In genomic region chr1:135542080-135542479, GRCm38 (mm10) we compare ENCODE assay signal across 18 mouse cellular contexts.
DNase-seq lines count a peak whose midpoint lies in the region; ATAC-seq and TF ChIP-seq lines count a peak whose summit lies in the region.
"Had no signal": no experiment of that assay in that cellular context is flagged by ENCODE, and none has a peak within 500 bp of the region (broad histone marks: within the 10 kb centered on the region; RNA-seq: fewer than 3 reads in every experiment).

No protein-coding gene starts in this region.

- intact Hi-C loops in heart, postnatal 14 days (cut with DNase I) = loop anchor here (5.0 kb wide), 2 partner anchors 240 to 370 kb away; no protein-coding TSS in a partner anchor

- WGBS in heart, embryonic 10.5 days = 78% methylated on average over 9 of the region's 9 CpGs
- WGBS in heart, embryonic 15.5 days = 64% methylated on average over 9 of the region's 9 CpGs
- whole genome bisulfite sequencing in intestine, embryonic 16.5 days = 87% methylated on average over 9 of the region's 9 CpGs
- whole genome bisulfite sequencing in intestine, embryonic 15.5 days = 87% methylated on average over 9 of the region's 9 CpGs

- H3K4me3 ChIP-seq in heart, embryonic 10.5 days = no peak overlapping the region
- no peak overlapping the region for H3K4me3 ChIP-seq in heart, embryonic 15.5 days
- no peak overlapping the region for H3K4me3 ChIP-seq in intestine, embryonic 16.5 days (ENCODE audit: low read length)
- H3K4me3 ChIP-seq in intestine, embryonic 15.5 days (replicated peaks) = no peak overlapping the region
- no peak overlapping the region for H3K4me3 ChIP-seq in myocyte
- H3K4me3 ChIP-seq: embryonic facial prominence, embryonic 12.5 days; forebrain, embryonic 15.5 days had no signal

- H3K27me3 ChIP-seq in heart, embryonic 10.5 days (ENCODE audit: insufficient read depth, poor library complexity, severe bottlenecking) = no peaks in the 10 kb centered on the region
- H3K27me3 ChIP-seq in heart, embryonic 15.5 days = no peaks in the 10 kb centered on the region
- no peaks in the 10 kb centered on the region for H3K27me3 ChIP-seq in intestine, embryonic 16.5 days (replicated peaks; ENCODE audit: control insufficient read depth, insufficient read depth, low read length)
- H3K27me3 ChIP-seq in intestine, embryonic 15.5 days (replicated peaks) = no peaks in the 10 kb centered on the region
- no peaks in the 10 kb centered on the region for H3K27me3 ChIP-seq in myocyte (ENCODE audit: control insufficient read depth, insufficient read depth, insufficient read length)
- H3K27me3 ChIP-seq: embryonic facial prominence, embryonic 12.5 days; forebrain, embryonic 15.5 days; Patski had no signal

- no peaks in the 10 kb centered on the region for H3K9me3 ChIP-seq in heart, embryonic 10.5 days
- H3K9me3 ChIP-seq in heart, embryonic 15.5 days (replicated peaks) = no peaks in the 10 kb centered on the region
- no peaks in the 10 kb centered on the region for H3K9me3 ChIP-seq in intestine, embryonic 16.5 days (ENCODE audit: control insufficient read depth, low read length)
- no peaks in the 10 kb centered on the region for H3K9me3 ChIP-seq in intestine, embryonic 15.5 days
- H3K9me3 ChIP-seq: embryonic facial prominence, embryonic 12.5 days; forebrain, embryonic 15.5 days had no signal

- no peaks in the 10 kb centered on the region for H3K36me3 ChIP-seq in heart, embryonic 10.5 days
- H3K36me3 ChIP-seq in heart, embryonic 15.5 days = no peaks in the 10 kb centered on the region
- H3K36me3 ChIP-seq in intestine, embryonic 16.5 days (ENCODE audit: control insufficient read depth, insufficient read depth, low read length) = no peaks in the 10 kb centered on the region
- H3K36me3 ChIP-seq in intestine, embryonic 15.5 days = no peaks in the 10 kb centered on the region
- no peaks in the 10 kb centered on the region for H3K36me3 ChIP-seq in myocyte (ENCODE audit: control insufficient read depth, insufficient read depth)
- H3K36me3 ChIP-seq: embryonic facial prominence, embryonic 12.5 days; forebrain, embryonic 15.5 days had no signal

- H3K79me2 ChIP-seq in myocyte (ENCODE audit: control insufficient read depth, insufficient read depth) = peaks cover 52% of the 10 kb centered on the region

- H3K9ac ChIP-seq in heart, embryonic 15.5 days = no peak overlapping the region; the same call in 1 of the 2 replicates
- H3K9ac ChIP-seq in intestine, embryonic 16.5 days (ENCODE audit: low read depth, low read length) = 0 out of 2 replicates have a peak overlapping the region, but pooled peaks have one; percentile 11
- H3K9ac ChIP-seq in intestine, embryonic 15.5 days = no peak overlapping the region
- H3K9ac ChIP-seq: embryonic facial prominence, embryonic 12.5 days; forebrain, embryonic 15.5 days; hindbrain, embryonic 14.5 days had no signal

- no peak for TF ChIP-seq POLR2A in myocyte (IDR thresholded peaks at IDR 0.05; ENCODE audit: insufficient read length, low read depth)

- H3K4me1 ChIP-seq in heart, embryonic 10.5 days = peaks cover 56% of the 10 kb centered on the region
- H3K4me1 ChIP-seq in heart, embryonic 15.5 days (replicated peaks) = peaks cover 47% of the 10 kb centered on the region
- peaks cover 11% of the 10 kb centered on the region; the same call in 1 of the 2 replicates for H3K4me1 ChIP-seq in intestine, embryonic 16.5 days (ENCODE audit: control insufficient read depth, insufficient read depth, low read length)
- peaks cover 17% of the 10 kb centered on the region for H3K4me1 ChIP-seq in intestine, embryonic 15.5 days (replicated peaks)

- ATAC-seq in heart, embryonic 15.5 days (replicated peaks; ENCODE audit: insufficient number of reproducible peaks, insufficient read depth, low FRiP score, low read depth) = no peak
- ATAC-seq in intestine, embryonic 16.5 days = no peak
- ATAC-seq in intestine, embryonic 15.5 days = no peak
- ATAC-seq: activated CD4-positive, CD25-positive, alpha-beta regulatory T cell, adult 4 months; forebrain, embryonic 15.5 days had no signal

- no peak overlapping the region for H3K4me2 ChIP-seq in heart, embryonic 15.5 days
- no peak overlapping the region for H3K4me2 ChIP-seq in intestine, embryonic 16.5 days (ENCODE audit: low read depth, low read length)
- no peak overlapping the region for H3K4me2 ChIP-seq in intestine, embryonic 15.5 days (replicated peaks)
- no peak overlapping the region for H3K4me2 ChIP-seq in myocyte (ENCODE audit: low read depth)
- H3K4me2 ChIP-seq: embryonic facial prominence, embryonic 12.5 days; forebrain, embryonic 15.5 days; hindbrain, embryonic 14.5 days had no signal

- H3ac ChIP-seq in myocyte (ENCODE audit: control insufficient read depth, insufficient read length) = no peak overlapping the region

- H3K27ac ChIP-seq in heart, embryonic 10.5 days = peak overlapping the region; percentile 64; the same call in 1 of the 2 replicates
- peak overlapping the region; percentile 5; the same call in 1 of the 2 replicates for H3K27ac ChIP-seq in heart, embryonic 15.5 days
- no peak overlapping the region for H3K27ac ChIP-seq in intestine, embryonic 16.5 days (ENCODE audit: low read length)
- no peak overlapping the region for H3K27ac ChIP-seq in intestine, embryonic 15.5 days
- H3K27ac ChIP-seq: embryonic facial prominence, embryonic 12.5 days; forebrain, embryonic 15.5 days; hindbrain, embryonic 14.5 days had no signal

- DNase-seq in heart, embryonic 10.5 days (ENCODE audit: low spot score) = no peak
- no peak for DNase-seq in heart, adult 11 months
- DNase-seq in heart, postnatal 14 days = no peak
- DNase-seq: adrenal gland, postnatal 14 days; cerebellum, adult 11-12 months; cerebellum, adult 9-10 months; cerebellum, postnatal 25 days; kidney, adult 11 months; kidney, adult 9 months had no signal

TF ChIP-seq in myocyte, 11 proteins besides CTCF, POLR2A, EP300 and RAD21:
- TF ChIP-seq MYOG (IDR thresholded peaks at IDR 0.05; ENCODE audit: control insufficient read depth in 1 of 3, insufficient read depth in 1 of 3, insufficient read length in 2 of 3, low read depth in 2 of 3) = peak in 2 of 3 experiments; percentile 68 to 88
- TF ChIP-seq USF1 (IDR thresholded peaks at IDR 0.05; ENCODE audit: low read depth) = no peak
- TF ChIP-seq MYOD1 (IDR thresholded peaks at IDR 0.05; ENCODE audit: control insufficient read depth in 1 of 3, insufficient read length in 2 of 3, low read depth in 2 of 3) = peak in 2 of 3 experiments; percentile 64 to 77

Comparison
In these comparisons a context has a peak if more than half of its experiments do, and no peak if none do; other contexts are left out.
1. H3K27ac ChIP-seq: peak in heart, embryonic 10.5 days (single experiment) and heart, embryonic 15.5 days (single experiment); none in intestine, embryonic 16.5 days (single experiment) and intestine, embryonic 15.5 days (single experiment).